Mouse (Mus musculus): ENCODE data around the gene Csnk2a2. TPM values are rescaled to one million over a fixed set of nuclear protein-coding genes. Genes with fewer than 3 reads are reported as not detected.

Csnk2a2 gene
- polyA plus RNA-seq (2014; fragmentation: Nextera tagmentation; extraction: Ambion mirVana) = 14.3 and 15.5 TPM in 2 replicates

DNA sequence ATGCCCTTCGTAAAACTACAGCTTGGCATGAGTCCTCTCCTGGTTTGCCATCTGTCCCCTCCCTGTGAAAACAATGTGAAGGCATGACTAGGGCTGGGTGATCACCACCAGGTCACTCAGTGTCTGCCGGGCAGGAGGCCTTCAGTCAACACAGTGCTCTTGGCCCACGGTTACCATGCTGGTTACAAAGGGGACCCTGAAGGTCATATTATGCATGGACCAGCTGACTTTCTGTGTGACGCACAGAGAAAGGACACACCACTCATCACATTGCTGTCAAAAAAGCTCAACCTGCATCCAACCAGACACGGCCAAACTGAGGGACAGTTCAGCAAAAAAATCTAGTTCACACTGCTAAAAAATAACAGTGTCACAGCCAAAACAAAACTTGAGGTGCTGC, at the start of gene Csnk2a2:
Gene Csnk2a2, minus strand, starts transcription at position 34 of the 400 bp plus-strand sequence.
- peaks cover 18% of the 10 kb centered on the region for H3K36me3 ChIP-seq (ENCODE audit: control insufficient read depth, insufficient read depth, low read length)
- 88% methylated on average over 5 of the region's 5 CpGs for WGBS
- H3K9me3 ChIP-seq (replicated peaks; ENCODE audit: control insufficient read depth, low read length) = no peaks in the 10 kb centered on the region
- peaks cover 12% of the 10 kb centered on the region for H3K4me1 ChIP-seq (ENCODE audit: control insufficient read depth, insufficient read depth, low read length)
- peak within 1 kb of the TSS; percentile 58 for H3K4me2 ChIP-seq (ENCODE audit: low read length)
- no peak within 1 kb of the TSS; the same call in 1 of the 2 replicates for H3K27ac ChIP-seq (ENCODE audit: low read depth, low read length)
- H3K9ac ChIP-seq (ENCODE audit: low read length) = peak within 1 kb of the TSS; percentile 95
- no peak for DNase-seq (ENCODE audit: low spot score)
- H3K27me3 ChIP-seq (replicated peaks; ENCODE audit: control insufficient read depth, insufficient read depth, low read length) = no peaks in the 10 kb centered on the region
- H3K4me3 ChIP-seq (ENCODE audit: low read depth, low read length) = peak within 1 kb of the TSS; percentile 90
- no peak for ATAC-seq

DNA sequence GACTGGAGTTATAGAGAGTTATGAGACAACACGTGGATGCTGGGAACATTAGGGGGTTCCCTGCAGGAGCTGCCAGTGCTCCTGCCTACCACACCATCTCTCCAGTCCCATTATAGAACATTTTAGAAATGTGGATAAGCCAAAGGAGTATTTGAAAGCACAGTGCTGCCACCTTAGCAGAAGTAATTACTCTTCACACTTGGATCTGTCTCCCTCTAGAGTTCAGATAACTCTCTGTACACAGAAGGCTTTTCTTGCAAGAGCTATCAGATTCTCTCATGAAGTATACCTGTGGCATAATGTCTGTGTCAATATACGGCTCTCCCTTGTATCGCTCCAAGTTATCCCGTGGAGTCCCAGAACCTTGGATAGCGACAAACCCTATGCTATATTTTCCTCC, 49.6 kb upstream of the Csnk2a2 start:
- ATAC-seq = no peak
- H3K4me1 ChIP-seq (ENCODE audit: control insufficient read depth, insufficient read depth, low read length) = no peaks in the 10 kb centered on the region
- no peaks in the 10 kb centered on the region for H3K36me3 ChIP-seq (ENCODE audit: control insufficient read depth, insufficient read depth, low read length)
- DNase-seq (ENCODE audit: low spot score) = peak; percentile 28
- H3K9ac ChIP-seq (ENCODE audit: low read length) = no peak overlapping the region
- no peak overlapping the region for H3K4me2 ChIP-seq (ENCODE audit: low read length)
- H3K9me3 ChIP-seq (replicated peaks; ENCODE audit: control insufficient read depth, low read length) = no peaks in the 10 kb centered on the region
- H3K27me3 ChIP-seq (replicated peaks; ENCODE audit: control insufficient read depth, insufficient read depth, low read length) = no peaks in the 10 kb centered on the region
- 83% methylated on average over 5 of the region's 5 CpGs for WGBS
- no peak overlapping the region for H3K27ac ChIP-seq (ENCODE audit: low read depth, low read length)
- no peak overlapping the region for H3K4me3 ChIP-seq (ENCODE audit: low read depth, low read length)

DNA sequence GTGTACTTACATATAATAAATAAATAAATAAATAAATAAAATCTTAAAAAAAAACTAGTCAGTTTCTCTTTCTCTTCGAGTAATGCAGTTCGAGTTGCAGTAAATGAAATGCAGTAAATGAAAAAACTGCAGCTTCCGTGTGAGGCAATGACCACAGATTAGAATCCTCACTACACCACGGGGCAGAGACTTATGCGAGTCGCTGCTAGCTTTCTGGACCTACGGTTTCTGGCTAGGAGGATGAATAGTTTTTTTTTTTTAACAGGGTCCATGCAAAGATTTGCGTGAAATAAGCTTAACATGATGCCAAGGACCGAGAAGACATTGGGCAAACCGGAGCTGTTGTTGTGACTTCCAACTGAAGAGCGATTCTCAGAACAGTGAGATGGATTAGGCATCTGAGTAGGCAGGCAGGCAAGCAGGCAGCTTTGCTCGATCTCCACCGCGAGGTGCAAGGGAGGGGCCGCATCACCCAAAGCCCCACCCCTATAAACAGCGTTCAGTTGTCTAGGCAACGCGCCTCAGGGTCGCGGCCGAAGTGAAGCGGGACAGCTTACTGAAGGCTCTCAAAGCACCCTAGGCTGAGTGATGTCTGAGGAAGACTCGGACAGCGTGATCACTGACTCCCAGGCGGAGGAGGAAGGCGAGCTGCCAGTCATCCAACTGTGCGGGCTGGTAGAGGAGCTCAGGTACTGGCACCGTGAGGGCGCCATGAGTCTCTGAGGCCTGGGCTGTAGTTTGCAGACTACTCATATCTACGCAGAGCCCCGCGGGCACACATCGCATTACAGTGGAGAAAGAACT, 43.9 kb upstream of the Csnk2a2 start, which contains the start of gene Ccdc113:
Gene Ccdc113, plus strand, starts transcription at position 502 of the 804 bp plus-strand sequence.
- peak; percentile 93 for ATAC-seq
- no peaks in the 10 kb centered on the region for H3K4me1 ChIP-seq (ENCODE audit: control insufficient read depth, insufficient read depth, low read length)
- peak; percentile 75 for DNase-seq (ENCODE audit: low spot score)
- H3K36me3 ChIP-seq (ENCODE audit: control insufficient read depth, insufficient read depth, low read length) = no peaks in the 10 kb centered on the region
- H3K4me2 ChIP-seq (ENCODE audit: low read length) = peak within 1 kb of the TSS; percentile 71
- H3K9ac ChIP-seq (ENCODE audit: low read length) = peak within 1 kb of the TSS; percentile 56
- 7% methylated on average over 33 of the region's 33 CpGs for WGBS
- H3K27ac ChIP-seq (ENCODE audit: low read depth, low read length) = no peak within 1 kb of the TSS
- H3K27me3 ChIP-seq (replicated peaks; ENCODE audit: control insufficient read depth, insufficient read depth, low read length) = no peaks in the 10 kb centered on the region
- H3K4me3 ChIP-seq (ENCODE audit: low read depth, low read length) = peak within 1 kb of the TSS; percentile 39
- H3K9me3 ChIP-seq (replicated peaks; ENCODE audit: control insufficient read depth, low read length) = no peaks in the 10 kb centered on the region

DNA sequence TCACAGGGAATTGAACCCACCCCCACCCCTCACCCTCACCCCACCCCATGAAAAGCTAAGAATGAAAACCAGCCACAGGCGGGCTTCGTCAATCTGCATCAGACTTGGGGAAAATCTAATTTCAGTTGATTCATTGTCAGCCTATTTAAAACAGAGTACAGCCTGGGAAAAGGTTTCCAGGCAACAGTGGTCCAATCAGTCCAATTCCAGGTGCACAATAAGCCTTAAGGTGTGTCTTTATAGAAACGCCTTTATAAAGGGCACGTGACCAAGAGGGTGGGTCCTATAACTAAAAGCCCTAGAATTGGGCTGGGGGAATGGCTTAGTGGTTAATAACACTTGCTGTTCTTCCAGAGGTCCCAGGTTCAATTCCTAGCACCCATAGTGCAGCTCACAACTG, 42.4 kb upstream of the Csnk2a2 start:
- ATAC-seq (no peak), DNase-seq (ENCODE audit: low spot score) (no peak)
- no peak overlapping the region for H3K27ac ChIP-seq (ENCODE audit: low read depth, low read length)
- H3K9me3 ChIP-seq (replicated peaks; ENCODE audit: control insufficient read depth, low read length) = no peaks in the 10 kb centered on the region
- H3K4me1 ChIP-seq (ENCODE audit: control insufficient read depth, insufficient read depth, low read length) = no peaks in the 10 kb centered on the region
- no peaks in the 10 kb centered on the region for H3K27me3 ChIP-seq (replicated peaks; ENCODE audit: control insufficient read depth, insufficient read depth, low read length)
- no peaks in the 10 kb centered on the region for H3K36me3 ChIP-seq (ENCODE audit: control insufficient read depth, insufficient read depth, low read length)
- H3K4me2 ChIP-seq (ENCODE audit: low read length) = no peak overlapping the region
- no peak overlapping the region for H3K4me3 ChIP-seq (ENCODE audit: low read depth, low read length)
- WGBS = 43% methylated on average over 4 of the region's 4 CpGs
- H3K9ac ChIP-seq (ENCODE audit: low read length) = no peak overlapping the region

DNA sequence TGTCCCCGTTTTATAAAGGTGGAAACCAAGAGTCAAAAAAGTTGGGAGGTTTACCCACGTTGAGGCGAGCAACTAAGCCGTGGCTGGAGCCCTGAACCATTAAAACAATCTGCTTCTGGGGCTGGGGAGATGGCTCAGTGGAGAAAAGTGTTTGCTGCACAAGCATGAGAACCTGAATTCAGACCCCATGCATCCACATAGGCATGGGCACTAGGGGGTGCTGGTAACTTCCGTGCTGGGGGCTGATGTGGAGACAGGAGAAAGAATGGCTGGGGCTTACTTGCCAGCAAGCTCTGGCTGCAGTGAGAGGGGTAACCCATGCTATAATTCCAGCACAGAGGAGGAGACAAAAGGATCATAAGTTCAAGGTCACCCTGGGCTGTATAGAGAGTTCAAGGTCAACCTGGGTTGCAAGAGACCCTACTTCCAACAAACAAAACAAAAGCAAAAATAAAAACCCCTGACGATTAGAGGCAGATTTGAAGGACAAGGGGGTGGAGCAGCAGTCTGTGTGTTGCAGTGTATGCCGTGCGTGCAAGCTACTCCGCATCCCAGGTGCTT, 39.0 kb upstream of the Csnk2a2 start:
- Histone ChIP-seq H3K4me3 (ENCODE audit: low read depth, low read length) (no peak overlapping the region), H3K27me3 (replicated peaks; ENCODE audit: control insufficient read depth, insufficient read depth, low read length) (no peaks in the 10 kb centered on the region), H3K4me2 (ENCODE audit: low read length) (no peak overlapping the region), H3K4me1 (ENCODE audit: control insufficient read depth, insufficient read depth, low read length) (no peaks in the 10 kb centered on the region), H3K9me3 (replicated peaks; ENCODE audit: control insufficient read depth, low read length) (no peaks in the 10 kb centered on the region), H3K27ac (ENCODE audit: low read depth, low read length) (no peak overlapping the region), H3K9ac (ENCODE audit: low read length) (no peak overlapping the region), H3K36me3 (ENCODE audit: control insufficient read depth, insufficient read depth, low read length) (no peaks in the 10 kb centered on the region)
- no peak for ATAC-seq
- WGBS = 63% methylated on average over 9 of the region's 9 CpGs
- DNase-seq (ENCODE audit: low spot score) = no peak

DNA sequence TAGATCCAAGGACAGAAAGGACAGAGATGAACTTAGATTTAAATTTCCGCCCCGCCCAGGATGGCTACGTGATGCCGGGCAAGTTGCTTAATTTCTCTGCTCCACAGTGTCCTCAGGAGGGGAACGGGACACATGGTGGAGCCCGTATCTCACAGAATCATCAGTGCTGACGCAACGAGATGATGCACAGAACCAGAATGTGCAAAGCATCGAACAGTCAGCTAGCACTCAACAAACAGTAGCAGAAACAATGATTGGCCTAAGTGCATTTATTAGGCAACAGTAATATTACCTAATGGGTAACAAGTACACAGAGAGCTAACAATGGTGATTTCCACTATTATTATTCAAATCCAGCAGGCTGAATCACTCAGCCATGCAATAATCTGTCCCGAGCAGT, 38.4 kb upstream of the Csnk2a2 start:
- H3K4me1 ChIP-seq (ENCODE audit: control insufficient read depth, insufficient read depth, low read length) = no peaks in the 10 kb centered on the region
- no peak overlapping the region for H3K4me3 ChIP-seq (ENCODE audit: low read depth, low read length)
- H3K9me3 ChIP-seq (replicated peaks; ENCODE audit: control insufficient read depth, low read length) = no peaks in the 10 kb centered on the region
- H3K4me2 ChIP-seq (ENCODE audit: low read length) = no peak overlapping the region
- WGBS = 78% methylated on average over 10 of the region's 10 CpGs
- H3K9ac ChIP-seq (ENCODE audit: low read length) = no peak overlapping the region
- no peaks in the 10 kb centered on the region for H3K36me3 ChIP-seq (ENCODE audit: control insufficient read depth, insufficient read depth, low read length)
- H3K27ac ChIP-seq (ENCODE audit: low read depth, low read length) = no peak overlapping the region
- no peaks in the 10 kb centered on the region for H3K27me3 ChIP-seq (replicated peaks; ENCODE audit: control insufficient read depth, insufficient read depth, low read length)
- ATAC-seq = no peak
- DNase-seq (ENCODE audit: low spot score) = no peak

DNA sequence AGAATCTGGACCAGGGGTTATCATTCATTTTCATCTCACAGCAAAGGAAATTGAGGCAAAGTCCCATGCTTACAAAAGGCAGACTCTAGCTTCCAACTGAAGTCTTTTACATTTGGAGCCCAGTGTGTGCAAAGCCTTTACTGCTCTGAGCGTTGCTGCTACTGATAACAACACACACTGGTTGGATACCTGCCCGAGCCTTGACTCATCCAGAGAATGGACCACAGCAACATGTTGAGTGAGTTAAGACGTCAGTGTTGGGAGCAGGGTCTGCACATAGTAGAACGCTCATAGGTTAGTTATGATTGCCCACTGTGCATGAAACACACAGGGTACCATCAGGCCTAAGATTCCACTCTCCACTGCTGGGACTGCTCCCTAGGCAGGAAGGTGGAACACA, 34.2 kb upstream of the Csnk2a2 start:
- DNase-seq (ENCODE audit: low spot score) (no peak), ATAC-seq (no peak)
- Histone ChIP-seq H3K27ac (ENCODE audit: low read depth, low read length) (no peak overlapping the region), H3K9me3 (replicated peaks; ENCODE audit: control insufficient read depth, low read length) (no peaks in the 10 kb centered on the region), H3K4me3 (ENCODE audit: low read depth, low read length) (no peak overlapping the region), H3K4me1 (ENCODE audit: control insufficient read depth, insufficient read depth, low read length) (no peaks in the 10 kb centered on the region), H3K36me3 (ENCODE audit: control insufficient read depth, insufficient read depth, low read length) (no peaks in the 10 kb centered on the region), H3K27me3 (replicated peaks; ENCODE audit: control insufficient read depth, insufficient read depth, low read length) (no peaks in the 10 kb centered on the region), H3K9ac (ENCODE audit: low read length) (no peak overlapping the region), H3K4me2 (ENCODE audit: low read length) (no peak overlapping the region)
- WGBS = 81% methylated on average over 4 of the region's 4 CpGs

DNA sequence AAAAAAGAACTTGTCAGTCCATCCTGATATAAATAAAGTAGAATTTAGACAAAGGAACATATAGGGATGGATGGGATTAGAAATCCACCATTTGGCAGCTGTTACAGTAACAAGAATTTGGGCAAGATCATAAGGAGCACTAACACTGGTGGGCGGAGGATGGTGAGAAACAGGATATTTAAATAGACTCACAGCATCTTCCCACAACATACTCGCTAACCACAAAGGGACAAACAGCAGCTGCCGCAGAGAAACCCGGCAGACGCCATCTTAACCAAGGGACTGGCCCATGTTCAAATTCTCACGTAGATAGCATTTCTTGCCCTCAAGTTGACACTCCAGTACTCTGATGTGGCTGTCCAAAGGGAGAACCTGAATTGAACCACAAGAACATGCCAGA, 27.1 kb upstream of the Csnk2a2 start:
- Histone ChIP-seq H3K4me1 (ENCODE audit: control insufficient read depth, insufficient read depth, low read length) (no peaks in the 10 kb centered on the region), H3K36me3 (ENCODE audit: control insufficient read depth, insufficient read depth, low read length) (no peaks in the 10 kb centered on the region), H3K4me2 (ENCODE audit: low read length) (no peak overlapping the region), H3K9me3 (replicated peaks; ENCODE audit: control insufficient read depth, low read length) (no peaks in the 10 kb centered on the region), H3K27ac (ENCODE audit: low read depth, low read length) (no peak overlapping the region), H3K9ac (ENCODE audit: low read length) (no peak overlapping the region), H3K4me3 (ENCODE audit: low read depth, low read length) (no peak overlapping the region), H3K27me3 (replicated peaks; ENCODE audit: control insufficient read depth, insufficient read depth, low read length) (no peaks in the 10 kb centered on the region)
- no peak for ATAC-seq
- WGBS = 87% methylated on average over 6 of the region's 6 CpGs
- no peak for DNase-seq (ENCODE audit: low spot score)

DNA sequence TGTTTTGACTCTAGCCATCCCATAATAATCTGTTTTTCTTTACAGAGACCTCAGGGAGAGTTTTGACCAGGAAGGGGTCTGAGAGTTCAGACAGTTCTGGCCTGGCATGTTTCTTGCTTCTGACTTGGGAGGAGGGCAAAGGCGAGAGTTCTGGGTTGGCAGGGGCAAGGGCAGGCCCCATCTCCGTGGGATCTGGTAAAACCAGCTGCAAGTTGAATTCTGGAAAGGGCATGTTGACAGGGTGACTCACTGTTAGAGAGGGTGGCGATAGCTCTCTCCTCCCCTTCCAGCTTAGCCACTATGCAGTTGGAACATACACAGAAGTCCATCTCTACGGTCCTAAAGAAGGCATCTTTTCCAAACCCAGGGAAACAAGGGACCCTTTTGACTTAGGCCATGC, 23.4 kb upstream of the Csnk2a2 start:
- DNase-seq (ENCODE audit: low spot score) (no peak), ATAC-seq (no peak)
- Histone ChIP-seq H3K4me3 (ENCODE audit: low read depth, low read length) (no peak overlapping the region), H3K9me3 (replicated peaks; ENCODE audit: control insufficient read depth, low read length) (no peaks in the 10 kb centered on the region), H3K36me3 (ENCODE audit: control insufficient read depth, insufficient read depth, low read length) (no peaks in the 10 kb centered on the region), H3K4me2 (ENCODE audit: low read length) (no peak overlapping the region), H3K4me1 (ENCODE audit: control insufficient read depth, insufficient read depth, low read length) (no peaks in the 10 kb centered on the region), H3K9ac (ENCODE audit: low read length) (no peak overlapping the region), H3K27ac (ENCODE audit: low read depth, low read length) (no peak overlapping the region), H3K27me3 (replicated peaks; ENCODE audit: control insufficient read depth, insufficient read depth, low read length) (no peaks in the 10 kb centered on the region)
- 78% methylated on average over 4 of the region's 4 CpGs for WGBS
